In genomic region chr11:69326408-69327156, GRCm38 (mm10) we compare ENCODE assay signal across 8 mouse cellular contexts. TPM values are rescaled to one million over a fixed set of nuclear protein-coding genes. Genes with fewer than 3 reads are reported as not detected.
DNase-seq lines count a peak whose midpoint lies in the region; ATAC-seq and TF ChIP-seq lines count a peak whose summit lies in the region.

No protein-coding gene starts in this region.

- no peak for TF ChIP-seq POLR2A in bone marrow, adult 2 months (IDR thresholded peaks at IDR 0.05; ENCODE audit: borderline replicate concordance, control insufficient read depth, low read depth, low read length)
- no peak for TF ChIP-seq POLR2A in olfactory bulb, adult 2 months (IDR thresholded peaks at IDR 0.05; ENCODE audit: insufficient read depth, low read depth, low read length)

- 1% methylated on average over 45 of the region's 45 CpGs for WGBS in kidney, embryonic 15.5 days
- WGBS in bone marrow, adult 2 months: 2% methylated on average over 45 of the region's 45 CpGs
- 2% methylated on average over 44 of the region's 45 CpGs for WGBS in forebrain, embryonic 12.5 days
- 2% methylated on average over 45 of the region's 45 CpGs for WGBS in limb, embryonic 12.5 days
- WGBS in olfactory bulb, adult 2 months: 1% methylated on average over 45 of the region's 45 CpGs

- H3K4me1 ChIP-seq in kidney, embryonic 15.5 days: peaks cover 60% of the 10 kb centered on the region
- no peaks in the 10 kb centered on the region; the same call in 1 of the 2 replicates for H3K4me1 ChIP-seq in bone marrow, adult 2 months (ENCODE audit: control insufficient read depth, insufficient read depth, low read length)
- H3K4me1 ChIP-seq in forebrain, embryonic 12.5 days: peaks cover 51% of the 10 kb centered on the region
- H3K4me1 ChIP-seq in limb, embryonic 12.5 days (replicated peaks): peaks cover 51% of the 10 kb centered on the region
- peaks cover 42% of the 10 kb centered on the region for H3K4me1 ChIP-seq in olfactory bulb, adult 2 months (ENCODE audit: control insufficient read depth, insufficient read depth, low read length)

- H3K9ac ChIP-seq in kidney, embryonic 15.5 days: peak overlapping the region; percentile 52
- peak overlapping the region; percentile 75 for H3K9ac ChIP-seq in forebrain, embryonic 12.5 days
- H3K9ac ChIP-seq in limb, embryonic 12.5 days (replicated peaks): peak overlapping the region; percentile 63

- peak; percentile 10; the same call in 1 of the 2 replicates for ATAC-seq in kidney, embryonic 15.5 days (replicated peaks; ENCODE audit: low FRiP score)
- peak; percentile 16; the same call in 1 of the 2 replicates for ATAC-seq in forebrain, embryonic 12.5 days (ENCODE audit: low FRiP score)
- ATAC-seq in limb, embryonic 12.5 days (ENCODE audit: insufficient number of reproducible peaks, insufficient read depth, low FRiP score, low TSS enrichment, low read depth): 0 out of 2 replicates have a peak, but pooled peaks have one; percentile 16

- peak overlapping the region; percentile 60; the same call in 1 of the 2 replicates for H3K27ac ChIP-seq in kidney, embryonic 15.5 days
- no peak overlapping the region for H3K27ac ChIP-seq in bone marrow, adult 2 months (ENCODE audit: control insufficient read depth, insufficient read depth, low read depth, low read length, poor library complexity)
- peak overlapping the region; percentile 33; the same call in 1 of the 2 replicates for H3K27ac ChIP-seq in forebrain, embryonic 12.5 days
- no peak overlapping the region for H3K27ac ChIP-seq in limb, embryonic 12.5 days
- H3K27ac ChIP-seq in olfactory bulb, adult 2 months (ENCODE audit: insufficient read depth, low read depth, low read length): peak overlapping the region; percentile 60

- H3K4me3 ChIP-seq in kidney, embryonic 15.5 days (replicated peaks): peak overlapping the region; percentile 58
- peak overlapping the region; percentile 54 for H3K4me3 ChIP-seq in bone marrow, adult 2 months (replicated peaks; ENCODE audit: control insufficient read depth, low read depth, low read length)
- peak overlapping the region; percentile 55 for H3K4me3 ChIP-seq in forebrain, embryonic 12.5 days (replicated peaks)
- peak overlapping the region; percentile 54 for H3K4me3 ChIP-seq in limb, embryonic 12.5 days (replicated peaks)
- H3K4me3 ChIP-seq in olfactory bulb, adult 2 months (ENCODE audit: insufficient read depth, low read depth, low read length): peak overlapping the region; percentile 69

- peaks cover 25% of the 10 kb centered on the region for H3K27me3 ChIP-seq in kidney, embryonic 15.5 days
- peaks cover 50% of the 10 kb centered on the region for H3K27me3 ChIP-seq in forebrain, embryonic 12.5 days
- peaks cover 32% of the 10 kb centered on the region for H3K27me3 ChIP-seq in limb, embryonic 12.5 days

- H3K9me3 ChIP-seq in kidney, embryonic 15.5 days (replicated peaks): no peaks in the 10 kb centered on the region
- no peaks in the 10 kb centered on the region for H3K9me3 ChIP-seq in forebrain, embryonic 12.5 days
- H3K9me3 ChIP-seq in limb, embryonic 12.5 days: no peaks in the 10 kb centered on the region

- no peak for DNase-seq in kidney, adult 11 months
- no peak for DNase-seq in left cerebral cortex, adult 18-20 months (ENCODE audit: low spot score in 2 of 2)
- DNase-seq in spleen, postnatal 10 days (ENCODE audit: low spot score in 2 of 2): no peak

- H3K36me3 ChIP-seq in kidney, embryonic 15.5 days: no peaks in the 10 kb centered on the region
- no peaks in the 10 kb centered on the region for H3K36me3 ChIP-seq in forebrain, embryonic 12.5 days (replicated peaks)
- no peaks in the 10 kb centered on the region for H3K36me3 ChIP-seq in limb, embryonic 12.5 days

- H3K4me2 ChIP-seq in kidney, embryonic 15.5 days: peak overlapping the region; percentile 98
- H3K4me2 ChIP-seq in forebrain, embryonic 12.5 days: peak overlapping the region; percentile 95
- H3K4me2 ChIP-seq in limb, embryonic 12.5 days: peak overlapping the region; percentile 82

- TF ChIP-seq CTCF in bone marrow, adult 2 months (IDR thresholded peaks at IDR 0.05; ENCODE audit: control insufficient read depth, insufficient read depth, low read length): no peak
- TF ChIP-seq CTCF in olfactory bulb, adult 2 months (IDR thresholded peaks at IDR 0.05; ENCODE audit: insufficient read depth, low read depth, low read length): no peak

RNA-seq across cellular contexts. Expression of gene Kcnab3, which starts 0.5 kb away (rescaled TPM):
- 2.9 and 3.5 TPM in 2 replicates for polyA plus RNA-seq in kidney, embryonic 15.5 days (2015; fragmentation: Nextera tagmentation; extraction: Ambion mirVana)
- not detected in 2 replicates for polyA plus RNA-seq in bone marrow, adult 2 months (2011; ENCODE audit: insufficient read depth, insufficient read length, low replicate concordance, missing spikeins)
- polyA plus RNA-seq in forebrain, embryonic 12.5 days (2016; fragmentation: Nextera tagmentation; extraction: Ambion mirVana): 5.1 and 5.5 TPM in 2 replicates
- polyA plus RNA-seq in limb, embryonic 12.5 days (2016; fragmentation: Nextera tagmentation; extraction: Ambion mirVana): 1.9 and 2.5 TPM in 2 replicates
- not detected in 2 replicates for polyA plus RNA-seq in olfactory bulb, adult 2 months (2012; ENCODE audit: insufficient read depth, insufficient read length, low replicate concordance, missing spikeins)
- total RNA-seq in left cerebral cortex, adult 18-20 months (2021): 100 to 1,000 TPM in 1 of 2 experiments, 10 to 100 TPM in 1; 75.3 to 102 TPM

RNA-seq across cellular contexts. Expression of gene Trappc1, which starts 2.8 kb away (rescaled TPM):
- 152 and 160 TPM in 2 replicates for polyA plus RNA-seq in kidney, embryonic 15.5 days (2015; fragmentation: Nextera tagmentation; extraction: Ambion mirVana)
- 50.7 and 71.7 TPM in 2 replicates for polyA plus RNA-seq in bone marrow, adult 2 months (2011; ENCODE audit: insufficient read depth, insufficient read length, low replicate concordance, missing spikeins)
- 185 and 192 TPM in 2 replicates for polyA plus RNA-seq in forebrain, embryonic 12.5 days (2016; fragmentation: Nextera tagmentation; extraction: Ambion mirVana)
- 136 and 151 TPM in 2 replicates for polyA plus RNA-seq in limb, embryonic 12.5 days (2016; fragmentation: Nextera tagmentation; extraction: Ambion mirVana)
- not detected in 2 replicates for polyA plus RNA-seq in olfactory bulb, adult 2 months (2012; ENCODE audit: insufficient read depth, insufficient read length, low replicate concordance, missing spikeins)
- 10 to 100 TPM; 53.2 to 59.5 TPM for total RNA-seq in left cerebral cortex, adult 18-20 months (2021)

RNA-seq across cellular contexts. Expression of gene Cntrob, which starts 3.0 kb away (rescaled TPM):
- polyA plus RNA-seq in kidney, embryonic 15.5 days (2015; fragmentation: Nextera tagmentation; extraction: Ambion mirVana): 23.0 and 23.9 TPM in 2 replicates
- polyA plus RNA-seq in bone marrow, adult 2 months (2011; ENCODE audit: insufficient read depth, insufficient read length, low replicate concordance, missing spikeins): 43.7 and 59.8 TPM in 2 replicates
- 49.0 and 52.6 TPM in 2 replicates for polyA plus RNA-seq in forebrain, embryonic 12.5 days (2016; fragmentation: Nextera tagmentation; extraction: Ambion mirVana)
- 36.0 and 37.2 TPM in 2 replicates for polyA plus RNA-seq in limb, embryonic 12.5 days (2016; fragmentation: Nextera tagmentation; extraction: Ambion mirVana)
- polyA plus RNA-seq in olfactory bulb, adult 2 months (2012; ENCODE audit: insufficient read depth, insufficient read length, low replicate concordance, missing spikeins): not detected in 2 replicates
- total RNA-seq in left cerebral cortex, adult 18-20 months (2021): 10 to 100 TPM; 15.2 to 25.0 TPM

RNA-seq across cellular contexts. Expression of gene Rnf227, which starts 13.7 kb away (rescaled TPM):
- 16.6 and 17.1 TPM in 2 replicates for polyA plus RNA-seq in kidney, embryonic 15.5 days (2015; fragmentation: Nextera tagmentation; extraction: Ambion mirVana)
- polyA plus RNA-seq in bone marrow, adult 2 months (2011; ENCODE audit: insufficient read depth, insufficient read length, low replicate concordance, missing spikeins): 1.7 TPM in 1 of 2 replicates, not detected in the other
- polyA plus RNA-seq in forebrain, embryonic 12.5 days (2016; fragmentation: Nextera tagmentation; extraction: Ambion mirVana): 44.8 and 46.3 TPM in 2 replicates
- 23.7 and 28.2 TPM in 2 replicates for polyA plus RNA-seq in limb, embryonic 12.5 days (2016; fragmentation: Nextera tagmentation; extraction: Ambion mirVana)
- polyA plus RNA-seq in olfactory bulb, adult 2 months (2012; ENCODE audit: insufficient read depth, insufficient read length, low replicate concordance, missing spikeins): not detected in 2 replicates
- total RNA-seq in left cerebral cortex, adult 18-20 months (2021): 100 to 1,000 TPM; 186 to 190 TPM

RNA-seq across cellular contexts. Expression of gene Chd3, which starts 42.6 kb away (rescaled TPM):
- polyA plus RNA-seq in kidney, embryonic 15.5 days (2015; fragmentation: Nextera tagmentation; extraction: Ambion mirVana): 54.8 and 62.8 TPM in 2 replicates
- 49.6 and 54.5 TPM in 2 replicates for polyA plus RNA-seq in bone marrow, adult 2 months (2011; ENCODE audit: insufficient read depth, insufficient read length, low replicate concordance, missing spikeins)
- 94.3 and 98.3 TPM in 2 replicates for polyA plus RNA-seq in forebrain, embryonic 12.5 days (2016; fragmentation: Nextera tagmentation; extraction: Ambion mirVana)
- 121 and 124 TPM in 2 replicates for polyA plus RNA-seq in limb, embryonic 12.5 days (2016; fragmentation: Nextera tagmentation; extraction: Ambion mirVana)
- 175 and 278 TPM in 2 replicates for polyA plus RNA-seq in olfactory bulb, adult 2 months (2012; ENCODE audit: insufficient read depth, insufficient read length, low replicate concordance, missing spikeins)
- 100 to 1,000 TPM; 346 to 387 TPM for total RNA-seq in left cerebral cortex, adult 18-20 months (2021)

Comparison
In these comparisons a context has a peak if more than half of its experiments do, and no peak if none do; other contexts are left out.
1. H3K27ac ChIP-seq: peak in kidney, embryonic 15.5 days (single experiment), forebrain, embryonic 12.5 days (single experiment) and olfactory bulb, adult 2 months (single experiment); none in bone marrow, adult 2 months (single experiment) and limb, embryonic 12.5 days (single experiment).
2. RNA of gene Trappc1, which starts 2.8 kb away (polyA plus RNA-seq): 185 to 192 TPM in forebrain, embryonic 12.5 days, 152 to 160 TPM in kidney, embryonic 15.5 days, 136 to 151 TPM in limb, embryonic 12.5 days and 50.7 to 71.7 TPM in bone marrow, adult 2 months; not detected in olfactory bulb, adult 2 months; every median in the first group is over 10 times any median in the second.
3. Peak in every context shown above with its lines, with median percentiles within 50 percentile points of each other: ATAC-seq, H3K4me2 ChIP-seq, H3K4me3 ChIP-seq and H3K9ac ChIP-seq.